ENCODE assay signal across 10 mouse cellular contexts in genomic region chr16:17858592-17858991, GRCm38 (mm10). TPM values are rescaled to one million over a fixed set of nuclear protein-coding genes. Genes with fewer than 3 reads are reported as not detected.
DNase-seq lines count a peak whose midpoint lies in the region; ATAC-seq and TF ChIP-seq lines count a peak whose summit lies in the region.
"Had no signal": no experiment of that assay in that cellular context is flagged by ENCODE, and none has a peak within 500 bp of the region (broad histone marks: within the 10 kb centered on the region; RNA-seq: fewer than 3 reads in every experiment).

No protein-coding gene starts in this region.

- H3K4me2 ChIP-seq in liver, embryonic 11.5 days = no peak overlapping the region
- H3K4me2 ChIP-seq: heart, embryonic 13.5 days had no signal

- no peak overlapping the region for H3K9ac ChIP-seq in liver, adult 2 months (ENCODE audit: low read depth, low read length)
- H3K9ac ChIP-seq in liver, embryonic 11.5 days (ENCODE audit: low read depth, low read length) = no peak overlapping the region
- H3K9ac ChIP-seq: heart, embryonic 13.5 days had no signal

- peaks cover 42% of the 10 kb centered on the region for H3K36me3 ChIP-seq in liver, adult 2 months (ENCODE audit: control insufficient read depth, insufficient read depth, low read length)
- H3K36me3 ChIP-seq in liver, embryonic 11.5 days (ENCODE audit: control insufficient read depth, insufficient read depth, low read length) = peaks cover 39% of the 10 kb centered on the region

- no peak overlapping the region for H3K4me3 ChIP-seq in liver, adult 2 months (ENCODE audit: insufficient read depth, low read depth, low read length)
- H3K4me3 ChIP-seq in liver, embryonic 11.5 days (ENCODE audit: low read depth, low read length) = no peak overlapping the region
- H3K4me3 ChIP-seq: heart, embryonic 13.5 days; megakaryocyte, embryonic 14.5 days had no signal

- H3K27me3 ChIP-seq in liver, adult 2 months (ENCODE audit: control insufficient read depth, insufficient read depth, low read length) = no peaks in the 10 kb centered on the region
- H3K27me3 ChIP-seq in liver, embryonic 11.5 days (replicated peaks; ENCODE audit: control insufficient read depth, insufficient read depth, low read length) = no peaks in the 10 kb centered on the region
- H3K27me3 ChIP-seq: heart, embryonic 13.5 days; megakaryocyte, embryonic 14.5 days had no signal

- peak; percentile 60 for TF ChIP-seq CTCF in liver, adult 2 months (IDR thresholded peaks at IDR 0.05; ENCODE audit: low read depth, low read length)

- H3K79me2 ChIP-seq in liver, adult 2 months (ENCODE audit: control insufficient read depth, insufficient read depth, low read length) = no peaks in the 10 kb centered on the region

- H3K4me1 ChIP-seq in liver, adult 2 months (ENCODE audit: control insufficient read depth, insufficient read depth, low read length) = no peaks in the 10 kb centered on the region
- no peaks in the 10 kb centered on the region for H3K4me1 ChIP-seq in liver, embryonic 11.5 days (replicated peaks; ENCODE audit: control insufficient read depth, insufficient read depth, low read length)

- H3K9me3 ChIP-seq in liver, embryonic 11.5 days (ENCODE audit: control insufficient read depth, low read length) = no peaks in the 10 kb centered on the region
- H3K9me3 ChIP-seq: heart, embryonic 13.5 days; megakaryocyte, embryonic 14.5 days had no signal

- no peak overlapping the region for H3K27ac ChIP-seq in liver, adult 2 months (replicated peaks; ENCODE audit: insufficient read depth, low read depth, low read length)
- H3K27ac ChIP-seq in liver, embryonic 11.5 days (ENCODE audit: low read depth, low read length) = no peak overlapping the region
- H3K27ac ChIP-seq: heart, embryonic 13.5 days had no signal

- peak; percentile 40 for DNase-seq in embryo, embryonic 10.5 days (ENCODE audit: low spot score)
- DNase-seq in embryo, embryonic 10 days (ENCODE audit: low spot score) = no peak
- no peak for DNase-seq in liver, adult 2 months (ENCODE audit: extremely low read depth, low read depth, low spot score)
- no peak for DNase-seq in liver, embryonic 11.5 days (ENCODE audit: low spot score)
- peak; percentile 53 for DNase-seq in adipocyte (ENCODE audit: low spot score)
- DNase-seq in adrenal gland, adult 8-10 months = no peak
- no peak for DNase-seq in adrenal gland, postnatal 36 days

- no peak for TF ChIP-seq POLR2A in liver, adult 2 months (IDR thresholded peaks at IDR 0.05; ENCODE audit: extremely low read depth, insufficient read depth, low read length)

- ATAC-seq in liver, embryonic 11.5 days (replicated peaks; ENCODE audit: low FRiP score) = no peak
- peak; percentile 83 for ATAC-seq in megakaryocyte progenitor cell, adult 5-6 weeks (replicated peaks; ENCODE audit: poor library complexity)

RNA-seq across cellular contexts. Expression of gene Car15, which starts 20.4 kb away (rescaled TPM):
- 0.27 and 1.0 TPM in 2 replicates for total RNA-seq in liver, adult 2 months (2014; rRNA removed)
- polyA plus RNA-seq in liver, adult 2 months (2012; rRNA removed) = 1.6 and 3.7 TPM in 2 replicates
- 1.1 and 1.9 TPM in 2 replicates for polyA plus RNA-seq in liver, embryonic 11.5 days (2014; fragmentation: Nextera tagmentation; extraction: Ambion mirVana)
- total RNA-seq in megakaryocyte progenitor cell, adult 5-6 weeks (2015) = 1.3 and 1.9 TPM in 2 replicates
- total RNA-seq in megakaryocyte progenitor cell, adult 5-6 weeks (2017) = 1.2 and 2.5 TPM in 2 replicates
- total RNA-seq in adrenal gland, adult 8-10 months (2022) = 1 to 10 TPM in 3 of 4 experiments, under 1 TPM in 1; 0.94 to 3.6 (median 2.3) TPM
- 1 to 10 TPM; 1.7 to 2.3 TPM for total RNA-seq in adrenal gland, postnatal 36 days (2021)

RNA-seq across cellular contexts. Expression of gene B830017H08Rik, which starts 25.7 kb away (rescaled TPM):
- not detected in 2 replicates for total RNA-seq in liver, adult 2 months (2014; rRNA removed)
- polyA plus RNA-seq in liver, adult 2 months (2012; rRNA removed) = not detected in 2 replicates
- not detected in 2 replicates for polyA plus RNA-seq in liver, embryonic 11.5 days (2014; fragmentation: Nextera tagmentation; extraction: Ambion mirVana)
- not detected in 2 replicates for total RNA-seq in megakaryocyte progenitor cell, adult 5-6 weeks (2015)
- total RNA-seq in megakaryocyte progenitor cell, adult 5-6 weeks (2017) = not detected in 2 replicates
- total RNA-seq in adrenal gland, adult 8-10 months (2022) = not detected
- total RNA-seq in adrenal gland, postnatal 36 days (2021) = not detected
- polyA plus RNA-seq: heart, embryonic 13.5 days had no signal

RNA-seq across cellular contexts. Expression of gene Gm20518, which starts 32.9 kb away (rescaled TPM):
- total RNA-seq in liver, adult 2 months (2014; rRNA removed) = 0.07 and 0.09 TPM in 2 replicates
- polyA plus RNA-seq in liver, adult 2 months (2012; rRNA removed) = 0.17 and 0.34 TPM in 2 replicates
- polyA plus RNA-seq in liver, embryonic 11.5 days (2014; fragmentation: Nextera tagmentation; extraction: Ambion mirVana) = 0.18 and 0.25 TPM in 2 replicates
- total RNA-seq in megakaryocyte progenitor cell, adult 5-6 weeks (2015) = 0.05 and 0.20 TPM in 2 replicates
- 0.20 TPM in 1 of 2 replicates, not detected in the other for total RNA-seq in megakaryocyte progenitor cell, adult 5-6 weeks (2017)
- total RNA-seq in adrenal gland, adult 8-10 months (2022) = under 1 TPM; 0.23 to 0.73 (median 0.33) TPM
- total RNA-seq in adrenal gland, postnatal 36 days (2021) = under 1 TPM; 0.20 to 0.40 TPM

RNA-seq across cellular contexts. Expression of gene Tssk1, which starts 35.4 kb away (rescaled TPM):
- total RNA-seq in liver, adult 2 months (2014; rRNA removed) = 0.09 and 0.20 TPM in 2 replicates
- 0.04 and 0.06 TPM in 2 replicates for polyA plus RNA-seq in liver, adult 2 months (2012; rRNA removed)
- not detected in 2 replicates for polyA plus RNA-seq in liver, embryonic 11.5 days (2014; fragmentation: Nextera tagmentation; extraction: Ambion mirVana)
- not detected in 2 replicates for total RNA-seq in megakaryocyte progenitor cell, adult 5-6 weeks (2015)
- total RNA-seq in megakaryocyte progenitor cell, adult 5-6 weeks (2017) = not detected in 2 replicates
- under 1 TPM in 3 of 4 experiments, not detected in 1; 0.08 to 0.17 (median 0.12) TPM for total RNA-seq in adrenal gland, adult 8-10 months (2022)
- total RNA-seq in adrenal gland, postnatal 36 days (2021) = under 1 TPM; 0.10 to 0.13 TPM

RNA-seq across cellular contexts. Expression of gene Dgcr2, which starts 39.8 kb away (rescaled TPM):
- 31.6 and 44.7 TPM in 2 replicates for total RNA-seq in liver, adult 2 months (2014; rRNA removed)
- 82.2 and 97.1 TPM in 2 replicates for polyA plus RNA-seq in liver, adult 2 months (2012; rRNA removed)
- polyA plus RNA-seq in liver, embryonic 11.5 days (2014; fragmentation: Nextera tagmentation; extraction: Ambion mirVana) = 47.9 and 52.9 TPM in 2 replicates
- 21.6 and 23.8 TPM in 2 replicates for total RNA-seq in megakaryocyte progenitor cell, adult 5-6 weeks (2015)
- 40.4 and 50.0 TPM in 2 replicates for total RNA-seq in megakaryocyte progenitor cell, adult 5-6 weeks (2017)
- total RNA-seq in adrenal gland, adult 8-10 months (2022) = 10 to 100 TPM; 66.1 to 78.0 (median 76.2) TPM
- total RNA-seq in adrenal gland, postnatal 36 days (2021) = 10 to 100 TPM; 61.7 to 67.5 TPM

Comparison
In these comparisons a context has a peak if more than half of its experiments do, and no peak if none do; other contexts are left out.
1. DNase-seq: peak in embryo, embryonic 10.5 days (single experiment) and adipocyte (single experiment); none in embryo, embryonic 10 days (single experiment), liver, adult 2 months (single experiment), liver, embryonic 11.5 days (single experiment), adrenal gland, adult 8-10 months (single experiment) and adrenal gland, postnatal 36 days (0 of 2).